Mouse (Mus musculus): Measurements from ENCODE around the gene Cavin3. TPM values are rescaled to one million over a fixed set of nuclear protein-coding genes. Genes with fewer than 3 reads are reported as not detected.

The Cavin3 gene
- total and polyA plus RNA-seq, 3 experiments, result not detected

DNA sequence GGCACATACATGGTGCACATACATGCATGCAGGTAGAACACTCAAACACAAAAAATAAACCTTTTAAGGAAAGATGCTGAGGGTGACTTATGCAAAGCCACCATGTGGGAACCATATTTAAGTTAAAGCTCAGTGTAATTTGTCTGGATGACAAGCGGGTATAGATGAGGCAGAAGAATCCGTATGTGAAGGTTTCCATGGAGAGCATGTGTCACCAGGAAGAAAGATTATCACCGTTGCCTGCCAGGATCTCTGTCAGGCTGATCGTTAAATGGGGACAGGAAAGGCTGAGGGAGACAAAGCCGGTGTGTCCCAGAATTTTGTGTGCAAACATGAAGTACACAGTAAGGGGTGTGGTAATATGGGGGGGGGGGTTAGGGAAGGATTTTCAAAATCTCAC lies 32.5 kb upstream of the Cavin3 start:
- H3K4me2 ChIP-seq (ENCODE audit: insufficient read depth, low read depth, poor library complexity, severe bottlenecking), result no peak overlapping the region
- H3K9ac ChIP-seq (ENCODE audit: insufficient read depth, low read depth), result no peak overlapping the region
- H3K27ac ChIP-seq (ENCODE audit: insufficient read depth, low read depth), result no peak overlapping the region
- no peak overlapping the region for H3K4me3 ChIP-seq (replicated peaks in 1 of 3; ENCODE audit: low read depth in 2 of 3, low read length in 2 of 3, poor library complexity in 1 of 3)
- DNase-seq (ENCODE audit: extremely low read depth), result no peak
- in situ Hi-C loops (cut with MboI; ENCODE audit: low pct_ligation_motif_present, low pct_unique_long_range_greater_than_20kb, low sequenced_read_pairs), result no loop called here
- H3K4me1 ChIP-seq (ENCODE audit: control insufficient read depth in 1 of 2, insufficient read depth in 2 of 2), result peaks cover 0 to 4% of the 10 kb centered on the region in 2 experiments; a peak in 2 of 4 replicates
- peaks cover 1% of the 10 kb centered on the region for H3K27me3 ChIP-seq (replicated peaks)
- H3K36me3 ChIP-seq (replicated peaks in 1 of 2; ENCODE audit: control insufficient read depth in 1 of 2, insufficient read depth in 1 of 2, low read length in 1 of 2), result no peaks in the 10 kb centered on the region
- dilution Hi-C loops (cut with MboI; ENCODE audit: extremely low pct_ligation_motif_present, extremely low pct_unique_long_range_greater_than_20kb, low sequenced_read_pairs), result no loop called here
- H3K79me2 ChIP-seq (replicated peaks; ENCODE audit: control insufficient read depth, extremely low read depth, insufficient read depth, poor library complexity, severe bottlenecking), result no peaks in the 10 kb centered on the region
- H3K9me3 ChIP-seq (replicated peaks; ENCODE audit: low read length), result no peaks in the 10 kb centered on the region
- no peak for TF ChIP-seq SMC3 (IDR thresholded peaks at IDR 0.05; ENCODE audit: low read depth, low read length)
- no peak for TF ChIP-seq NELFE (IDR thresholded peaks at IDR 0.05; ENCODE audit: low read depth, low read length)
- TF ChIP-seq MYC (IDR thresholded peaks at IDR 0.05; ENCODE audit: low read depth, low read length), result no peak
- no peak for TF ChIP-seq HCFC1 (IDR thresholded peaks at IDR 0.05; ENCODE audit: low read depth, low read length)
- TF ChIP-seq MEF2A (IDR thresholded peaks at IDR 0.05; ENCODE audit: borderline replicate concordance, low read depth, low read length), result no peak
- no peak for TF ChIP-seq E2F4 (IDR thresholded peaks at IDR 0.05; ENCODE audit: insufficient replicate concordance, low read depth, low read length)
- no peak for TF ChIP-seq ETS1 (conservative IDR thresholded peaks at IDR 0.05; ENCODE audit: low read depth, low read length)
- TF ChIP-seq TCF12 (IDR thresholded peaks at IDR 0.05; ENCODE audit: low read depth, low read length), result no peak
- no peak for TF ChIP-seq GABPA (IDR thresholded peaks at IDR 0.05; ENCODE audit: insufficient replicate concordance, low read depth, low read length)
- TF ChIP-seq MAX (IDR thresholded peaks at IDR 0.05; ENCODE audit: low read length), result no peak
- TF ChIP-seq USF1 (IDR thresholded peaks at IDR 0.05; ENCODE audit: low read depth, low read length), result no peak
- no peak for TF ChIP-seq KAT2A (IDR thresholded peaks at IDR 0.05; ENCODE audit: insufficient replicate concordance, low read length)
- TF ChIP-seq CHD2 (IDR thresholded peaks at IDR 0.05; ENCODE audit: low read length), result no peak
- no peak for TF ChIP-seq RAD21 (IDR thresholded peaks at IDR 0.05; ENCODE audit: low read depth, low read length)
- TF ChIP-seq POLR2AphosphoS2 (IDR thresholded peaks at IDR 0.05; ENCODE audit: low read depth, low read length), result no peak

DNA sequence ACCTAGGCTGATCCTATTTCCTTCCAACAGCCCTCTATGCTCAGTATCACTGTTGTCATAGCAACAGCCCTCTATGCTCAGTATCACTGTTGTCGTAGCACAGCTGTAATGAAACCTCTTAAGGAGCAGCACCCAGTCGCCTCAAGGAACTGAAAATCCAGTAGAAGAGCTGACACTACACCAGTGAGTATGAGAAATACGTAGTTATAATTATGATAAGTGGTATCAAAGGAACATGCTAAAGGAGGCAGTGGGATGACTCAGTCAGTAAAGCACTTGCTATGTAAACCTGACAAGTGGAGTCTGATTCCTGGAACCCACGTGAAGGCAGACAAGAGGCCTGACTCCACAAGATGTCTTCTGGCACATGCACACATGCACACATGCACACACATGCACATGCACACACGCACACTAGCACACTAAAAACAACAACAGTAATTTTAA lies 31.8 kb upstream of the Cavin3 start:
- Histone ChIP-seq H3K27me3 (replicated peaks) (peaks cover 1% of the 10 kb centered on the region), H3K4me1 (ENCODE audit: control insufficient read depth in 1 of 2, insufficient read depth in 2 of 2) (no peaks in the 10 kb centered on the region), H3K4me2 (ENCODE audit: insufficient read depth, low read depth, poor library complexity, severe bottlenecking) (no peak overlapping the region), H3K9ac (ENCODE audit: insufficient read depth, low read depth) (no peak overlapping the region), H3K79me2 (replicated peaks; ENCODE audit: control insufficient read depth, extremely low read depth, insufficient read depth, poor library complexity, severe bottlenecking) (no peaks in the 10 kb centered on the region), H3K9me3 (replicated peaks; ENCODE audit: low read length) (no peaks in the 10 kb centered on the region), H3K27ac (ENCODE audit: insufficient read depth, low read depth) (no peak overlapping the region), H3K4me3 (replicated peaks in 1 of 3; ENCODE audit: low read depth in 2 of 3, low read length in 2 of 3, poor library complexity in 1 of 3) (no peak overlapping the region), H3K36me3 (replicated peaks in 1 of 2; ENCODE audit: control insufficient read depth in 1 of 2, insufficient read depth in 1 of 2, low read length in 1 of 2) (no peaks in the 10 kb centered on the region)
- no peak for DNase-seq (ENCODE audit: extremely low read depth)
- in situ Hi-C loops (cut with MboI; ENCODE audit: low pct_ligation_motif_present, low pct_unique_long_range_greater_than_20kb, low sequenced_read_pairs), result no loop called here
- dilution Hi-C loops (cut with MboI; ENCODE audit: extremely low pct_ligation_motif_present, extremely low pct_unique_long_range_greater_than_20kb, low sequenced_read_pairs), result no loop called here
- TF ChIP-seq ETS1 (conservative IDR thresholded peaks at IDR 0.05; ENCODE audit: low read depth, low read length), result no peak
- no peak for TF ChIP-seq POLR2AphosphoS2 (IDR thresholded peaks at IDR 0.05; ENCODE audit: low read depth, low read length)
- TF ChIP-seq SMC3 (IDR thresholded peaks at IDR 0.05; ENCODE audit: low read depth, low read length), result no peak
- no peak for TF ChIP-seq ZNF384 (IDR thresholded peaks at IDR 0.05; ENCODE audit: low read depth, low read length)
- no peak for TF ChIP-seq IRF4 (IDR thresholded peaks at IDR 0.05; ENCODE audit: low read depth, low read length)
- no peak for TF ChIP-seq USF1 (IDR thresholded peaks at IDR 0.05; ENCODE audit: low read depth, low read length)
- no peak for TF ChIP-seq BHLHE40 (IDR thresholded peaks at IDR 0.05; ENCODE audit: low read depth, low read length)
- TF ChIP-seq POLR2A (IDR thresholded peaks at IDR 0.05; ENCODE audit: low read depth, low read length), result no peak
- TF ChIP-seq UBTF (IDR thresholded peaks at IDR 0.05; ENCODE audit: low read depth, low read length), result no peak
- TF ChIP-seq RCOR1 (conservative IDR thresholded peaks at IDR 0.05; ENCODE audit: low read depth, low read length), result no peak
- TF ChIP-seq RAD21 (IDR thresholded peaks at IDR 0.05; ENCODE audit: low read depth, low read length), result no peak
- no peak for TF ChIP-seq MYC (IDR thresholded peaks at IDR 0.05; ENCODE audit: low read depth, low read length)
- no peak for TF ChIP-seq GABPA (IDR thresholded peaks at IDR 0.05; ENCODE audit: insufficient replicate concordance, low read depth, low read length)
- no peak for TF ChIP-seq MXI1 (IDR thresholded peaks at IDR 0.05; ENCODE audit: low read depth, low read length)

All from CH12.LX (cell line).